Mouse (Mus musculus) neural tube, embryonic 13.5 days (tissue): ENCODE data around the gene Stpg3. TPM values are rescaled to one million over a fixed set of nuclear protein-coding genes. Genes with fewer than 3 reads are reported as not detected.

Source experiments
- ATAC-seq: fragments of 200-750 bp; cut with Nextera tagmentation; 2 replicates; pipeline ENCODE4 v1.8.0; 2017; ENCODE audit warnings: low read depth, mild to moderate bottlenecking, moderate TSS enrichment, moderate library complexity
- H3K27ac ChIP-seq: fragments of 300-500 bp; sonication (generic); replicated peaks from 2 replicates; pipeline ENCODE4 v1.5.1; 2015; ENCODE audit warnings: moderate library complexity, mild to moderate bottlenecking, inconsistent platforms
- H3K27me3 ChIP-seq: fragments of 300-500 bp; sonication (generic); 2 replicates; pipeline ENCODE4 v1.6.1; 2015; ENCODE audit warnings: mild to moderate bottlenecking, inconsistent platforms
- H3K36me3 ChIP-seq: fragments of 300-500 bp; sonication (generic); 2 replicates; pipeline ENCODE4 v1.6.1; 2015; ENCODE audit warnings: mild to moderate bottlenecking, inconsistent platforms
- H3K4me1 ChIP-seq: fragments of 300-500 bp; sonication (generic); replicated peaks from 2 replicates; pipeline ENCODE4 v1.6.1; 2015; ENCODE audit warnings: inconsistent platforms
- H3K4me2 ChIP-seq: fragments of 300-500 bp; sonication (generic); 2 replicates; pipeline ENCODE4 v1.6.1; 2015; ENCODE audit warnings: inconsistent platforms, mild to moderate bottlenecking, moderate library complexity
- H3K4me3 ChIP-seq: fragments of 300-500 bp; sonication (generic); 2 replicates; pipeline ENCODE4 v1.5.1; 2015; ENCODE audit warnings: mild to moderate bottlenecking, inconsistent platforms
- H3K9ac ChIP-seq: fragments of 300-500 bp; sonication (generic); 2 replicates; pipeline ENCODE4 v1.6.1; 2015; ENCODE audit warnings: moderate library complexity, mild to moderate bottlenecking, inconsistent platforms
- H3K9me3 ChIP-seq: fragments of 300-500 bp; sonication (generic); 2 replicates; pipeline ENCODE4 v1.6.1; 2016; ENCODE audit warnings: inconsistent platforms
- WGBS: fragments of 180-500 bp; shearing (Covaris S2); methylation state at CpG from one replicate; pipeline ENCODE4 v1.1.7; 2015; 5-methylcytosine and 5-hydroxymethylcytosine counted together
- polyA plus RNA-seq: library from polyadenylated mRNA; unstranded; fragments of >200 nt; fragmentation: Nextera tagmentation; extraction: Ambion mirVana; gene quantifications from 2 replicates; pipeline ENCODE4 v1.2.1, GENCODE M21; 2015

The Stpg3 gene
- polyA plus RNA-seq, 1 experiment from 2014 or later = 0.15 TPM

- Histone ChIP-seq H3K4me2 (peak overlapping the region; percentile 79), H3K27ac (peak overlapping the region; percentile 91), H3K9ac (peak overlapping the region; percentile 61; the same call in 1 of the 2 replicates), H3K4me3 (no peak overlapping the region), H3K4me1 (peaks cover 69% of the 10 kb centered on the region), H3K27me3 (no peaks in the 10 kb centered on the region), H3K9me3 (no peaks in the 10 kb centered on the region), H3K36me3 (no peaks in the 10 kb centered on the region)
- ATAC-seq = no peak
- WGBS = 66% methylated on average over 6 of the region's 6 CpGs
These were observed 37.9 kb downstream of the Stpg3 start for GRCm38 (mm10) chr2:25176573-25176972.

- no peak overlapping the region for H3K27ac ChIP-seq
- H3K9me3 ChIP-seq = no peaks in the 10 kb centered on the region
- no peak overlapping the region for H3K4me3 ChIP-seq
- ATAC-seq = no peak
- WGBS = 79% methylated on average over 4 of the region's 4 CpGs
- H3K9ac ChIP-seq = no peak overlapping the region
- no peak overlapping the region for H3K4me2 ChIP-seq
- peaks cover 67% of the 10 kb centered on the region for H3K4me1 ChIP-seq
- H3K36me3 ChIP-seq = no peaks in the 10 kb centered on the region
- H3K27me3 ChIP-seq = no peaks in the 10 kb centered on the region
These were observed 38.8 kb downstream of the Stpg3 start for GRCm38 (mm10) chr2:25175690-25176078.

- H3K9ac ChIP-seq = no peak overlapping the region
- H3K36me3 ChIP-seq = no peaks in the 10 kb centered on the region
- WGBS = 67% methylated on average over 7 of the region's 7 CpGs
- H3K4me1 ChIP-seq = peaks cover 70% of the 10 kb centered on the region
- no peak overlapping the region for H3K27ac ChIP-seq
- H3K4me2 ChIP-seq = no peak overlapping the region
- no peak overlapping the region for H3K4me3 ChIP-seq
- no peaks in the 10 kb centered on the region for H3K9me3 ChIP-seq
- no peak for ATAC-seq
- no peaks in the 10 kb centered on the region for H3K27me3 ChIP-seq
These were observed 39.4 kb downstream of the Stpg3 start for GRCm38 (mm10) chr2:25174866-25175689.

GRCm38 (mm10) chr2:25173821-25174220, 40.6 kb downstream of the Stpg3 start:
- no peaks in the 10 kb centered on the region for H3K9me3 ChIP-seq
- H3K27ac ChIP-seq = no peak overlapping the region
- 93% methylated on average over 4 of the region's 4 CpGs for WGBS
- no peak overlapping the region for H3K4me2 ChIP-seq
- H3K4me3 ChIP-seq = no peak overlapping the region
- peaks cover 70% of the 10 kb centered on the region for H3K4me1 ChIP-seq
- H3K9ac ChIP-seq = no peak overlapping the region
- H3K36me3 ChIP-seq = no peaks in the 10 kb centered on the region
- ATAC-seq = no peak
- H3K27me3 ChIP-seq = no peaks in the 10 kb centered on the region

- Histone ChIP-seq H3K4me3 (no peak overlapping the region), H3K27ac (no peak overlapping the region), H3K9me3 (no peaks in the 10 kb centered on the region), H3K27me3 (no peaks in the 10 kb centered on the region), H3K9ac (no peak overlapping the region), H3K36me3 (no peaks in the 10 kb centered on the region), H3K4me1 (peaks cover 70% of the 10 kb centered on the region), H3K4me2 (no peak overlapping the region)
- no peak for ATAC-seq
- 73% methylated on average over 8 of the region's 8 CpGs for WGBS
These were observed 41.8 kb downstream of the Stpg3 start for GRCm38 (mm10) chr2:25172629-25173028.

GRCm38 (mm10) chr2:25171769-25172153, 42.7 kb downstream of the Stpg3 start:
- Histone ChIP-seq H3K4me3 (no peak overlapping the region), H3K36me3 (no peaks in the 10 kb centered on the region), H3K27me3 (no peaks in the 10 kb centered on the region), H3K9ac (no peak overlapping the region), H3K4me1 (peaks cover 70% of the 10 kb centered on the region), H3K9me3 (no peaks in the 10 kb centered on the region), H3K4me2 (no peak overlapping the region), H3K27ac (no peak overlapping the region)
- 23% methylated on average over 1 of the region's 1 CpGs for WGBS
- ATAC-seq = no peak

- 83% methylated on average over 6 of the region's 6 CpGs for WGBS
- H3K27ac ChIP-seq = no peak overlapping the region
- no peak overlapping the region for H3K4me2 ChIP-seq
- H3K9me3 ChIP-seq = no peaks in the 10 kb centered on the region
- peaks cover 65% of the 10 kb centered on the region for H3K4me1 ChIP-seq
- H3K36me3 ChIP-seq = no peaks in the 10 kb centered on the region
- H3K4me3 ChIP-seq = no peak overlapping the region
- no peak overlapping the region for H3K9ac ChIP-seq
- H3K27me3 ChIP-seq = no peaks in the 10 kb centered on the region
- no peak for ATAC-seq
These were observed 43.2 kb downstream of the Stpg3 start for GRCm38 (mm10) chr2:25171101-25171768.

- no peak overlapping the region for H3K4me2 ChIP-seq
- no peaks in the 10 kb centered on the region for H3K27me3 ChIP-seq
- no peaks in the 10 kb centered on the region for H3K36me3 ChIP-seq
- peaks cover 57% of the 10 kb centered on the region for H3K4me1 ChIP-seq
- H3K27ac ChIP-seq = 0 out of 2 replicates have a peak overlapping the region, but pooled peaks have one; percentile 38
- ATAC-seq = no peak
- WGBS = 70% methylated on average over 10 of the region's 10 CpGs
- no peak overlapping the region for H3K4me3 ChIP-seq
- no peaks in the 10 kb centered on the region for H3K9me3 ChIP-seq
- H3K9ac ChIP-seq = no peak overlapping the region
These were observed 43.9 kb downstream of the Stpg3 start for GRCm38 (mm10) chr2:25170326-25171100.

- H3K4me1 ChIP-seq = peaks cover 52% of the 10 kb centered on the region
- peak overlapping the region; percentile 38; the same call in 1 of the 2 replicates for H3K27ac ChIP-seq
- WGBS = 9% methylated on average over 5 of the region's 5 CpGs
- no peak for ATAC-seq
- H3K4me2 ChIP-seq = no peak overlapping the region
- H3K9ac ChIP-seq = no peak overlapping the region; the same call in 1 of the 2 replicates
- no peak overlapping the region for H3K4me3 ChIP-seq
- no peaks in the 10 kb centered on the region for H3K27me3 ChIP-seq
- H3K9me3 ChIP-seq = no peaks in the 10 kb centered on the region
- no peaks in the 10 kb centered on the region for H3K36me3 ChIP-seq
These were observed 44.7 kb downstream of the Stpg3 start for GRCm38 (mm10) chr2:25169778-25170177.

GRCm38 (mm10) chr2:25168665-25168978, 45.8 kb downstream of the Stpg3 start:
- 4% methylated on average over 2 of the region's 2 CpGs for WGBS
- peaks cover 63% of the 10 kb centered on the region for H3K4me1 ChIP-seq
- peak overlapping the region; percentile 85 for H3K27ac ChIP-seq
- H3K27me3 ChIP-seq = no peaks in the 10 kb centered on the region
- peak overlapping the region; percentile 92 for H3K4me2 ChIP-seq
- peak overlapping the region; percentile 49 for H3K4me3 ChIP-seq
- ATAC-seq = peak; percentile 11
- H3K36me3 ChIP-seq = no peaks in the 10 kb centered on the region
- H3K9me3 ChIP-seq = no peaks in the 10 kb centered on the region
- H3K9ac ChIP-seq = peak overlapping the region; percentile 75; the same call in 1 of the 2 replicates

- peak; percentile 81 for ATAC-seq
These were observed 46.3 kb downstream of the Stpg3 start for GRCm38 (mm10) chr2:25167919-25168664.

More at GRCm38 (mm10) chr2:25167919-25168664, 46.3 kb downstream of the Stpg3 start:
- 1% methylated on average over 37 of the region's 41 CpGs for WGBS
- Histone ChIP-seq H3K9me3 (no peaks in the 10 kb centered on the region), H3K27me3 (no peaks in the 10 kb centered on the region), H3K27ac (peak overlapping the region; percentile 85), H3K4me2 (peak overlapping the region; percentile 92), H3K36me3 (no peaks in the 10 kb centered on the region), H3K4me3 (peak overlapping the region; percentile 49), H3K4me1 (peaks cover 69% of the 10 kb centered on the region), H3K9ac (peak overlapping the region; percentile 75)
